Mouse (Mus musculus): Measurements from ENCODE around the gene Leo1. TPM values are rescaled to one million over a fixed set of nuclear protein-coding genes. Genes with fewer than 3 reads are reported as not detected.
A peak's percentile ranks its signal among the peaks of the same experiment; 100 is the strongest.
"Not testable (repeated sequence)": the region's sequence is repeated elsewhere in the genome, so short reads cannot be mapped to it uniquely, and the experiment has no call there.

Leo1 gene
- total RNA-seq, 2 experiments from 2014 or later = 23.3 to 28.5 TPM

DNA sequence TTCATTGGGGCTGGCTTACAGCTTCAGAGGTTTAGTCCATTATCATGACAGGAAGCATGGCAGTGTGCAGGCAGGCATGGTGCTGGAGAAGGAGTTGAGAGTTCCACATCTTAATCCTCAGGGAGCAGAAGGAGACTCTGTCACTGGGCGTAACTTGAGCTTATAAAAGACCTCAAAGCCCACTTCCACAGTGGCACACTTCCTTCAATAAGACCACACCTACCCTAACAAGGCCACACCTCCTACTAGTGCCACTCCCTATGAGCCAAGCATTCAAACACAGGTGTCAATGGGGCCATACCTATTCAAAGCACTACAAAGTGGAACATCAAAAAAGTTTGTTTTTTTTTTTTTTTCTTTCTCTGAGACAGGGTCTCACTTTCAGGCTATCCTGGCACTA, 11.7 kb upstream of the Leo1 start:
- no peak overlapping the region for H3K27ac ChIP-seq
- intact Hi-C loops (cut with DNase I) = no loop called here
- no peak for DNase-seq
- H3K4me3 ChIP-seq = no peak overlapping the region
- no peak for TF ChIP-seq CTCF (IDR thresholded peaks at IDR 0.05)

DNA sequence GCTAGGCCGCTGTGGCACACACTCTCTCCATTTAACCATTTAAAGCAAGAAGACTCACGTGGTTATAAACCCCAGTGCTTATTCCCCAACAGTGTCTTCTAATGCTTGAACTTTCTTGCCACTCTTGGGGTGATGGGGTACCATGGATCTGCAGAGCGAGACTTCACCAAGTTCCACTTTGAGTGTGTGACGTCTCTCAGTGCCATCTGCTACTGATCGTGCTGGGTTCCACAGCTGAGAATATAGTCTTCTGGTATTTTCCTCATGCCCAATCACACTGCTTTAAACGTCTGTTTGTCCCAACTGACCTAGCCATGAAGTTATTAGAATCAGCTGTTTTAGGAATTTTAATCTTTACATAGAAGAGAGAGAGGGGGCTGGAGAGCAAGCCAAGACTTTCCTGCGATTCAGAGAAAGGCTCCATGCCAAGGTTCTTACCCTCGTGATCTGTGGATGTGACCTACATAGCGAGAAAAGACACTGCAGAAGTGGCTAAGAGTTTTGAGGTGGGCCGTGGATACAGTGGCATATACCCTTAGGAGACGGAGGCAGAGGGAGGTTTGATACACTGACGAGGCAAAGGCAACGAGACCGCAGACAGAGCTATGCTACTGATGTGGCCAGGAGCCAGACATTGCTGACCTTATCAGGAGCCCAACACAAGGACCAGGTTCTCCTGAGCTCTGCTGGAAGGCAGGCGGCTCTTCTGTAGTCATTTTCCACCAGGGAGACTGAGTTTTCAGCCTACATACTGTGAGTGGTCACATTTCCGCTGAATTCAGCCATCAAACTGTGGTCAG, 10.3 kb upstream of the Leo1 start:
- Histone ChIP-seq H3K27ac (peak overlapping the region; percentile 51; the same call in 1 of the 2 replicates), H3K4me3 (peak overlapping the region; percentile 6; the same call in 1 of the 2 replicates)
- intact Hi-C loops (cut with DNase I) = no loop called here
- TF ChIP-seq CTCF (IDR thresholded peaks at IDR 0.05) = no peak
- DNase-seq = no peak

DNA sequence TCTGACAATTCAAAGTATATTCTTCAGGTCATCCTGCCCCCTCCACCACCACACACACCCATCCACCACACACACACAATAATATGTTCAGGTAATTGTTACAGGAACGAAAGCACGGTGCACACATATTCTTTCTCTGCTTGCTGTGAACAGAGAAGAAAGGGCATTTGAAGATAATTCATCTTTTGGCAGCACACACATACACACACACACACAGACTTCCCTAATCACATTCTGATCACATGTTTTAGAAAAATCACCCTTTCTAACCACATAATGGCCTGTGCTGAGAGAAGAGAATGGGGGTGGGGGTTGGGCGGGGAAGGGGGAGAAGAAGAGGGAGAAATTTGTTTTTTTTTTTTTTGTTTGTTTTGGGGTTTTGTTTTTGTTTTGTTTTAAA, 8.6 kb upstream of the Leo1 start:
- DNase-seq = no peak
- TF ChIP-seq CTCF (IDR thresholded peaks at IDR 0.05) = no peak
- Histone ChIP-seq H3K27ac (no peak overlapping the region), H3K4me3 (no peak overlapping the region)
- intact Hi-C loops (cut with DNase I) = no loop called here

DNA sequence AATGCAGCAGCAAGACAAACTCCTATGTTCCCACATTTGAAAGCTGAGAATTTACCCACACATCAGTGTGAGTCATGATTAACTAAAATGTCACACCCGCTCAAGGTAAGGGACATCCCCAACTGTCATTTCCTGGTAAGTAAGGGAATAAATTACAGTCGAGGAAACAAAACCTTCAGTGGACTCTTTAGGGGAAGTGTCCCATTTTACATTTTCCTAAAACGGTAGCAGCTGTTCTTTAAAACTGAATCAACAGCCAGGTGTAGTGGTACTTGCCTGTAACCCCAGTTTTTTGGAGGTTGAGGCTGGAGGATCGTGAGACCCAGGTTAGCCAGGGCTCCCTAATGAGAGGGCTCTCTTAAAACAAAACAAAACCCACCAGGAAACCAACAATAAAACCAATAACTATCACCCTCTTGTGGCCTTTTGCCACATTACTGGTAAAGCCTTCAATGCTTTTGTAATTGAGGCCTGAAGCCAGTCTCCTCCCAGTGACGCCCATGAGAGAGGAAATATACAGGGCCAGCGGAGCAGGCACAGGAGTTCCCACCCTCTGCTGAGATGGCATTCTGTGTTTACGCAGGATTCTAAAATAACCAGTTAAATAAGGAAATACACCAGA, 7.0 kb upstream of the Leo1 start:
- intact Hi-C loops (cut with DNase I) = loop anchor here (2.0 kb wide), 1 partner anchor 23 kb away; the partner anchor contains the start of gene Mapk6
- peak; percentile 51 for DNase-seq
- Histone ChIP-seq H3K27ac (peak overlapping the region; percentile 87), H3K4me3 (no peak overlapping the region)
- peak; percentile 54 for TF ChIP-seq CTCF (IDR thresholded peaks at IDR 0.05)

DNA sequence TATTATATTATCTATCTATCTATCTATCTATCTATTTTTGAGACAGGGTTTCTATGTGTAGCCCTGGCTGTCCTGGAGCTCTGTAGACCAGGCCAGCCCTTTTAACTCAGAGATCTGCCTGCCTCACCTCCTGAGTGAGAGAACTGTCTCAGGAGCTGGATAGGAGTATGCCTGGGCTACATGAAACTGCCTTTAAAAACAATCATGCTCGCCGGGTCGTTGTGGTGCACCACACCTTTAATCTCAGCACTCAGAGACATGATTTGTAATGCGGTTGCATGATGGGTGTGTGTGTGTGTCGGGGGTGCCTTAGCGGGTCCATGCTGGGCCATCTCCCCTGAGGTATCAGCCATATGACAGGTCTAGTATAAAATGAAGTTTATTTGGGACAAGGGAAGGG, 6.5 kb upstream of the Leo1 start:
- no peak for DNase-seq
- H3K4me3 ChIP-seq = no peak overlapping the region
- H3K27ac ChIP-seq = peak overlapping the region; percentile 87
- no peak for TF ChIP-seq CTCF (IDR thresholded peaks at IDR 0.05)
- intact Hi-C loops (cut with DNase I) = loop anchor here (2.0 to 5.0 kb wide), 2 partner anchors 24 to 33 kb away; partner anchors contain the start of gene Mapk6

DNA sequence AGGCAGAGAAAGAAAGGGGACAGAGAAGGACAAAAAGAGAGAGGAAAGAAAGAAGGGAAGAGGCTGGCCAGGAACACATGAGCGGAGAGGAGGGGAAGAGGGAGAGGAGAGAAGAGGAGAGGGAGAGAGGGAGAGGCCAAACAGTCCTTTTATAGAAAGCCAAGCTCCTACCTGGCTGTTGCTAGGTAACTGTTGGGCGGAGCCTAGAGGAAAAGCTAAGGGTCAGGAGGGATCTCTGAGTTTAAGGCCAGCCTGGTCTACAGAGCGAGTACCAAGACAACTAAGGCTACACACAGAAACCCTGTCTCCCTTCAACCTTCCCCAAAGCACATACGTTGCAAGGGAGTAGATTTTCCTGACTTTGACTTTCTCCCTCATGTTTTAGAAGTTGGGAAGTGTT, 6.0 kb upstream of the Leo1 start:
- no peak for TF ChIP-seq CTCF (IDR thresholded peaks at IDR 0.05)
- H3K27ac ChIP-seq = peak overlapping the region; percentile 87
- no peak for DNase-seq
- intact Hi-C loops (cut with DNase I) = loop anchor here (2.0 to 5.0 kb wide), 2 partner anchors 24 to 33 kb away; partner anchors contain the start of gene Mapk6
- no peak overlapping the region for H3K4me3 ChIP-seq

DNA sequence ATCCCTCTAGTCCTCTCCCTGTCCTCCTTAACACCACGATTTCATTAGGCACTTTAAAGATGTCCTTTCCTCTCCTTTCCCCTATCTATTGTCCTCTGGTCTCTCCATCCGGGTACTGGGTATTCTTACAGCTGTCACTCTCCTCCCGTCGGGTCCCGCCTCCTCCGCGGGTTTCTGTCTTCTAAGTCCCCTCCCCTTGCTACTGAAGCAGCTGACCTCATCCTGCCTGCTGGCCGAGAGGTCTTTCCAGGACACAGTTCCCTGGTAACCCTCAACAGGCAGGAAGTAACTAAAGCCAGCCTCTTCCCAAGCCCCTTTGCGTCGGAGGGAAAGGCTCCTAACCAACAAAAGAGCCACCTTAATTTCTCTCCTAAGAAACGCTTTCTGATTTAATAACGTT, 5.4 kb upstream of the Leo1 start:
- H3K27ac ChIP-seq = peak overlapping the region; percentile 87
- DNase-seq = peak; percentile 88
- intact Hi-C loops (cut with DNase I) = loop anchor here (2.0 to 5.0 kb wide), 2 partner anchors 25 to 34 kb away; partner anchors contain the start of gene Mapk6
- H3K4me3 ChIP-seq = peak overlapping the region; percentile 54
- TF ChIP-seq CTCF (IDR thresholded peaks at IDR 0.05) = no peak

DNA sequence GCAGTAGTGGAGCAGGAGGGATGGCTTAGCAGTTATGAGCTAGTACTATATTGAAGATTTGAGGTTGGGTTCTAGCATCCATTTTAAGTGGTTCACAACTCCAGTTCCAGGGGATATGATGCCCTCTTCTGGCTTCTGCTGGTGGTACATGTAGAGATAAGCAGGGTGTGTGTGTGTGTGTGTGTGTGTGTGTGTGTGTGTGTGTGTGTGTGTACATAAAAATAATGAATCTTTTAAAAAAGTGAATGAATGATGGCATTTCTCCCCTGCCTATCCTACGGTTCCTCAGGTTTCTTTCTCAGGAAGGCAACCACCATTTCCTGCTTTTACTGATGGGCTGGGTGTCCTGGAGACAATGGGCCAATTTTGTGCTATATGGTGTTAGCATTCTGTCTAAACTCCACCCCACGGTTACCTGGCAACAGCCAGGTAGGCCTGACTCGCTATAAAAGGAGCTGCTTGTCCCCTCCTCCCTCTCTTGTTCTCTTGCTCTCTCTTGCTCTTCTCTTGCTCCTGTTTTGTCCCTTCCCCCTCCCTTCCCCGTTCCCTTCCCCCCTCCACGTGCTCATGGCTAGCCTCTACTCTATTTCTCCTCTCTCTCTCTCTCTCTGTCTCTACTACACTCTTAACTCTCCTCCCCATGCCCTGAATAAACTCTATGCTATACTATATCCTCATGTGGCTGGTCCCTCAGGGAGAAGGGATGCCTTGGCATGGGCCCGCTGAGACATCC, 3.5 kb upstream of the Leo1 start:
- H3K4me3 ChIP-seq = no peak overlapping the region
- intact Hi-C loops (cut with DNase I) = loop anchor here (5.0 kb wide), 1 partner anchor 36 kb away; no protein-coding TSS in a partner anchor
- peak; percentile 53 for TF ChIP-seq CTCF (IDR thresholded peaks at IDR 0.05)
- H3K27ac ChIP-seq = peak overlapping the region; percentile 87; the same call in 1 of the 2 replicates
- DNase-seq = no peak

DNA sequence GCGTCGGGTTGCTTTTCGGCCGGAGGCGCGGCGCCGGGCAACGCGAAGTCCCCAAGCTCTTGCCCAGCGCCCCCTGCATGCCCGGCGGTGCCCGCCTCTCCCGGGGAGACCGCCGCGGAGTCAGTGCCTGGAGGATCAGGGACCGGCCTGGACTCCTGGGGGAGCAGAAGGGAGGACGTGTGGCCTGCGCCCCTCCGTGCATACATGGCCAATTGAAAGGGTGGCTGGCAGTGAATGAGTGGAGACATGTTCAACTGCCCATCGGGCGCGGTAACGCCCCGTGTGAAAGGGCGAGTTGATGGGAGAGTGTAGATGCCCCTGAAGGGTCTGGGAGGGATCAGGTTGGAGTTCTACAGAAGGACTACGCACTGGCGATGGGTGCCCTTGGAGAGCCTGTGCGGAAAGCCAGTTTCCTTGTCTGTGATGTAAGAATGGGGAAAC, 387 bp downstream of the Leo1 start:
- TF ChIP-seq CTCF (IDR thresholded peaks at IDR 0.05) = peak; percentile 55
- Histone ChIP-seq H3K4me3 (peak overlapping the region; percentile 89), H3K27ac (peak overlapping the region; percentile 95)
- intact Hi-C loops (cut with DNase I) = loop anchor here (2.0 kb wide), 1 partner anchor 81 kb away; no protein-coding TSS in a partner anchor
- DNase-seq = no peak

DNA sequence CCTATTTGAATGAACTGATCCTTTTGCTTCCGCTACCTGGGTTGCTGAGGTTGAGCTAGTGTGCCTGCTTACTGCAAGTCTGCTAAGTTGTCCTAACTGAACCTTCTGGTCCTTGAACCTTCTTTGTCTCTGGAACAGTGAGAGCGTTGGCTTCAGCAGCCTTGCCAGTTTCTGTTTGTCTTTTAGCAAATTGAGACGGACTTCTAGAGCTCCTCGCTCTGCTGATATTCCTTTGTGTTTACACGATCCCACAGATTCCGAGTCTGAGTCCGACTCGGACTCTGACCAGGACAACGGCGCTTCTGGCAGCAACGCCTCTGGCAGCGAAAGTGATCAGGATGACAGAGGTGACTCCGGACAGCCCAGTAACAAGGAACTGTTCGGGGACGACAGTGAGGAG, 3.7 kb downstream of the Leo1 start:
- no peak overlapping the region for H3K27ac ChIP-seq
- intact Hi-C loops (cut with DNase I) = no loop called here
- no peak for DNase-seq
- no peak for TF ChIP-seq CTCF (IDR thresholded peaks at IDR 0.05)
- H3K4me3 ChIP-seq = no peak overlapping the region

DNA sequence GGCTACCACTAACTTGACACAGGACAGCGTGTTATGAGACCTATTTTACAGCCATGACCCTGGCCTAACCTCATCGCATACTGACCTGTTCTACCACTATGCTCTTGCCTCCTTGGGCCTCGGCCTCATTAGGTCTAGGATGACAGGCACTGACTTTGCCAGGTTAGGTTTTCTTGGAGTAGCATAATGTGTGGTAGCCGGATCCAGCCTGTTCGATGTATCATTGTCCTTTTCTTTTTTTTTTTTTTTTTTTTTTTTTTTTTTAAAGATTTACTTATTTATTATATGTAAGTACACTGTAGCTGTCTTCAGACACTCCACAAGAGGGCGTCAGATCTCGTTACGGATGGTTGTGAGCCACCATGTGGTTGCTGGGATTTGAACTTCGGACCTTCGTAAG, 5.2 kb downstream of the Leo1 start:
- intact Hi-C loops (cut with DNase I); DNase-seq; H3K4me3 ChIP-seq; H3K27ac ChIP-seq: not testable (repeated sequence)

DNA sequence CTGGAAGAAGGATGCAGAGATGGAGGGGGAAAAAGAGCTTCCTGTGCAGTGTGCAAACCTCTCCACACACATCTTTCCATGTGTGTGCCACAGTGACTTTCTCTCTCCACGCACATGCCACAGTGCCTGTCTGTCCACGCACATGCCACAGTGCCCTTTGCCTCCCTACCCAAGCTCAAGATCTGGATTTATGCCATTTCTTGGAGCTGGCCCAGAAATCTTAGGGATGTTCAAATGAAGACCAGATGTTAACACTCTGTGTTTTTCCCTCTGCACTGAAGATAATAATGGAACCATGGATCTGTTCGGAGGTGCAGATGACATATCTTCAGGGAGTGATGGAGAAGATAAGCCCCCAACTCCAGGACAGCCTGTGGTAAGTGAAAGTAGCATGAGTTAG, 6.7 kb downstream of the Leo1 start:
- intact Hi-C loops (cut with DNase I) = no loop called here
- no peak overlapping the region for H3K4me3 ChIP-seq
- no peak overlapping the region for H3K27ac ChIP-seq
- no peak for TF ChIP-seq CTCF (IDR thresholded peaks at IDR 0.05)
- DNase-seq = no peak
